Mouse (Mus musculus): ENCODE measurements around the gene Wwp2. TPM values are rescaled to one million over a fixed set of nuclear protein-coding genes. Genes with fewer than 3 reads are reported as not detected.

Gene Wwp2
- polyA plus RNA-seq, 1 experiment from 2014 or later: 25.2 TPM

GRCm38 (mm10) chr8:107484956-107485355, 48.8 kb downstream of the Wwp2 start:
- TF ChIP-seq CTCF (IDR thresholded peaks at IDR 0.05; ENCODE audit: low read depth) (no peak), EP300 (optimal IDR thresholded peaks at IDR 0.05) (no peak)
- no peak for DNase-seq (ENCODE audit: low spot score)
- no peak for ATAC-seq (ENCODE audit: low FRiP score, low TSS enrichment)

DNA sequence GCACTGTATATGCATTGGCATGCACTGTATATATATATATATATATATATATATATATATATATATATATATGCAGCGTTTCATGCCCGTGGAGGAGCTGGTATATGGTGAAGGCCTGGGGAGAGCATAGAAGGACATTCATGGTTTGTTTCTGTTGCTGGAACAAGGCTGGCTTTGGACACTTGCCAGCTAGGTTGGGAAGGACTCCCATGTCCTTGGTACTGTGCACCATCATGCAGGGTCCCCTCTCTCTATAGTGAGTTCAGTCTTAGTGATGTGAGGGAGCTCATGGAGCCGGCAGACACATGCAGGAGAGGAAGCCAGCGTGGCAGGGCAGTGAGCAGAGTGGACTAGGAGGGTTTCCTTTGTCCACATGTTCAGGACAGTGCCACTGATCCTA, 52.4 kb downstream of the Wwp2 start:
- Histone ChIP-seq H3K4me2 (replicated peaks; ENCODE audit: low read depth) (no peak overlapping the region), H3K9me3 (ENCODE audit: control insufficient read depth, low read length) (no peaks in the 10 kb centered on the region), H3K27ac (replicated peaks) (peak overlapping the region; percentile 53; the same call in 1 of the 2 replicates), H3K27me3 (ENCODE audit: control insufficient read depth, insufficient read depth, low read length) (no peaks in the 10 kb centered on the region), H3K9ac (ENCODE audit: low read length) (no peak overlapping the region), H3K4me3 (ENCODE audit: low read depth, low read length) (no peak overlapping the region), H3K36me3 (ENCODE audit: control insufficient read depth, insufficient read depth, low read length) (no peaks in the 10 kb centered on the region; the same call in 1 of the 2 replicates), H3K4me1 (replicated peaks; ENCODE audit: control insufficient read depth, insufficient read depth) (peaks cover 10% of the 10 kb centered on the region)
- DNase-seq (ENCODE audit: low spot score): no peak
- TF ChIP-seq CTCF (IDR thresholded peaks at IDR 0.05; ENCODE audit: low read depth) (no peak), EP300 (optimal IDR thresholded peaks at IDR 0.05) (no peak)
- peak; percentile 45 for ATAC-seq (ENCODE audit: low FRiP score, low TSS enrichment)
- 78% methylated on average over 4 of the region's 4 CpGs for WGBS

More at GRCm38 (mm10) chr8:107484956-107485355, 48.8 kb downstream of the Wwp2 start:
- Histone ChIP-seq H3K27me3 (ENCODE audit: control insufficient read depth, insufficient read depth, low read length) (no peaks in the 10 kb centered on the region), H3K4me3 (ENCODE audit: low read depth, low read length) (no peak overlapping the region), H3K36me3 (ENCODE audit: control insufficient read depth, insufficient read depth, low read length) (no peaks in the 10 kb centered on the region; the same call in 1 of the 2 replicates), H3K4me2 (replicated peaks; ENCODE audit: low read depth) (no peak overlapping the region), H3K9ac (ENCODE audit: low read length) (no peak overlapping the region), H3K9me3 (ENCODE audit: control insufficient read depth, low read length) (no peaks in the 10 kb centered on the region), H3K27ac (replicated peaks) (no peak overlapping the region), H3K4me1 (replicated peaks; ENCODE audit: control insufficient read depth, insufficient read depth) (peaks cover 3% of the 10 kb centered on the region)

GRCm38 (mm10) chr8:107489086-107489485, 52.9 kb downstream of the Wwp2 start:
- H3K27ac ChIP-seq (replicated peaks): peak overlapping the region; percentile 53; the same call in 1 of the 2 replicates
- peak; percentile 54; the same call in 1 of the 2 replicates for ATAC-seq (ENCODE audit: low FRiP score, low TSS enrichment)

GRCm38 (mm10) chr8:107489921-107490320, 53.8 kb downstream of the Wwp2 start:
- Histone ChIP-seq H3K9me3 (ENCODE audit: control insufficient read depth, low read length) (no peaks in the 10 kb centered on the region), H3K4me1 (replicated peaks; ENCODE audit: control insufficient read depth, insufficient read depth) (peaks cover 10% of the 10 kb centered on the region), H3K27me3 (ENCODE audit: control insufficient read depth, insufficient read depth, low read length) (no peaks in the 10 kb centered on the region), H3K4me2 (replicated peaks; ENCODE audit: low read depth) (no peak overlapping the region), H3K9ac (ENCODE audit: low read length) (no peak overlapping the region), H3K27ac (replicated peaks) (peak overlapping the region; percentile 63), H3K36me3 (ENCODE audit: control insufficient read depth, insufficient read depth, low read length) (no peaks in the 10 kb centered on the region; the same call in 1 of the 2 replicates), H3K4me3 (ENCODE audit: low read depth, low read length) (no peak overlapping the region)
- WGBS: 10% methylated on average over 5 of the region's 5 CpGs
- DNase-seq (ENCODE audit: low spot score): peak; percentile 32
- TF ChIP-seq EP300 (optimal IDR thresholded peaks at IDR 0.05): no peak
- no peak for TF ChIP-seq CTCF (IDR thresholded peaks at IDR 0.05; ENCODE audit: low read depth)
- ATAC-seq (ENCODE audit: low FRiP score, low TSS enrichment): 0 out of 2 replicates have a peak, but pooled peaks have one; percentile 30

More at GRCm38 (mm10) chr8:107489086-107489485, 52.9 kb downstream of the Wwp2 start:
- Histone ChIP-seq H3K4me1 (replicated peaks; ENCODE audit: control insufficient read depth, insufficient read depth) (peaks cover 10% of the 10 kb centered on the region), H3K4me2 (replicated peaks; ENCODE audit: low read depth) (no peak overlapping the region), H3K9ac (ENCODE audit: low read length) (no peak overlapping the region), H3K36me3 (ENCODE audit: control insufficient read depth, insufficient read depth, low read length) (no peaks in the 10 kb centered on the region; the same call in 1 of the 2 replicates), H3K4me3 (ENCODE audit: low read depth, low read length) (no peak overlapping the region), H3K9me3 (ENCODE audit: control insufficient read depth, low read length) (no peaks in the 10 kb centered on the region), H3K27me3 (ENCODE audit: control insufficient read depth, insufficient read depth, low read length) (no peaks in the 10 kb centered on the region)
- DNase-seq (ENCODE audit: low spot score): no peak
- WGBS: 53% methylated on average over 4 of the region's 4 CpGs
- no peak for TF ChIP-seq CTCF (IDR thresholded peaks at IDR 0.05; ENCODE audit: low read depth)
- TF ChIP-seq EP300 (optimal IDR thresholded peaks at IDR 0.05): no peak

DNA sequence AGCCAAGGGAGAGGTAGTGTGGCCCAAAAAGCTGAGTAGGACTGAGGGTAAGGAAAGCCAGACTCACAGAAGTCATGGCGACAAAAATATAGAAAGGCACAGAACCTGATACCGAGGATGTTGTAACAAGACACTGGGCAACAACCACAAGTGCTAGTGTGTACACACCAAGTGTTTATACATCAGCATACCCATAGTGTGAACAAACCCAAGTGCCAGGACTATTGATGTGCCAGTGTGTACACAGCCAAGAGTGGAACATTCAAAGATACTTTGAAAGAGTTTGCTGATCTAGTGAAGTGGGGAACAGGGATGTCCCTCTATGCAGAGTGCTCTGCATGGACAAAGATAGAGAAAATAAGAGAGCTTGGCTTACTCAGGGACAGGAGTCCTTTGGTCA, 54.5 kb downstream of the Wwp2 start:
- DNase-seq (ENCODE audit: low spot score): no peak
- Histone ChIP-seq H3K4me2 (replicated peaks; ENCODE audit: low read depth) (no peak overlapping the region), H3K9ac (ENCODE audit: low read length) (no peak overlapping the region), H3K4me1 (replicated peaks; ENCODE audit: control insufficient read depth, insufficient read depth) (peaks cover 10% of the 10 kb centered on the region), H3K27me3 (ENCODE audit: control insufficient read depth, insufficient read depth, low read length) (no peaks in the 10 kb centered on the region), H3K27ac (replicated peaks) (no peak overlapping the region), H3K36me3 (ENCODE audit: control insufficient read depth, insufficient read depth, low read length) (no peaks in the 10 kb centered on the region), H3K9me3 (ENCODE audit: control insufficient read depth, low read length) (no peaks in the 10 kb centered on the region), H3K4me3 (ENCODE audit: low read depth, low read length) (no peak overlapping the region)
- no peak for ATAC-seq (ENCODE audit: low FRiP score, low TSS enrichment)
- TF ChIP-seq CTCF (IDR thresholded peaks at IDR 0.05; ENCODE audit: low read depth) (no peak), EP300 (optimal IDR thresholded peaks at IDR 0.05) (no peak)
- WGBS: 38% methylated on average over 2 of the region's 2 CpGs

DNA sequence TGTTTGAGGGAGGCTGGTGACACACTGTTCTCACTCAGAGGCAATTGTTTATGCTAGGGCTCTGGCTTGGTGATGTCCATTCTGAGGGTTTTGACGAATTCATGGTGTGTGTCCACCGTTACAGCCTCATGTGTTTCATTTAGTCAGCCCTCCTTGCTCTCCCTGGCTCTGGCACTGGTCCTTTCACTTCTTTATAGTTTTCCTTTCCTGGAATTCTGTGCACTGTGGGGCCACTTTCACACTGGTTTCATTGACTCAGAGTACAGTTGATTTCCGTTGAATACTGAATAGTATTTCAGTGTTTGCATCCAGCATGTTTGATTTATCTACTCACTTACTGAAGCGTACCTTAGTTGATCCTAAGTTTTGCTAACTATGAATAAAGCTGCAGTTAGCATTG, 55.0 kb downstream of the Wwp2 start:
- DNase-seq (ENCODE audit: low spot score) (no peak), ATAC-seq (ENCODE audit: low FRiP score, low TSS enrichment) (no peak)
- H3K4me3 ChIP-seq (ENCODE audit: low read depth, low read length): no peak overlapping the region
- no peaks in the 10 kb centered on the region for H3K9me3 ChIP-seq (ENCODE audit: control insufficient read depth, low read length)
- 25% methylated on average over 4 of the region's 4 CpGs for WGBS
- TF ChIP-seq CTCF (IDR thresholded peaks at IDR 0.05; ENCODE audit: low read depth) (no peak), EP300 (optimal IDR thresholded peaks at IDR 0.05) (no peak)
- no peaks in the 10 kb centered on the region for H3K27me3 ChIP-seq (ENCODE audit: control insufficient read depth, insufficient read depth, low read length)
- no peak overlapping the region for H3K9ac ChIP-seq (ENCODE audit: low read length)
- no peak overlapping the region for H3K4me2 ChIP-seq (replicated peaks; ENCODE audit: low read depth)
- H3K4me1 ChIP-seq (replicated peaks; ENCODE audit: control insufficient read depth, insufficient read depth): peaks cover 10% of the 10 kb centered on the region
- H3K27ac ChIP-seq (replicated peaks): no peak overlapping the region
- H3K36me3 ChIP-seq (ENCODE audit: control insufficient read depth, insufficient read depth, low read length): no peaks in the 10 kb centered on the region

All from stomach, postnatal 0 days (tissue).